Mouse (Mus musculus) spleen, postnatal 4 days (tissue): ENCODE measurements around the gene Lrrc63.

Experiments
- DNase-seq, 2 experiments: peaks; one replicate each; pipeline ENCODE4 v3.0.0; 2022; ENCODE audit warnings: low spot score in 2 of 2

Gene Lrrc63

GRCm38 (mm10) chr14:75138503-75138902, 7.8 kb upstream of the Lrrc63 start:
- DNase-seq: peak; percentile 79

GRCm38 (mm10) chr14:75136119-75136966, 5.7 kb upstream of the Lrrc63 start:
- no peak for DNase-seq

GRCm38 (mm10) chr14:75131324-75131935, 749 bp upstream of the Lrrc63 start:
- no peak for DNase-seq

GRCm38 (mm10) chr14:75121658-75122057, 9.0 kb downstream of the Lrrc63 start:
- peak in 1 of 2 experiments; percentile 47 for DNase-seq

- no peak for DNase-seq
Measured at GRCm38 (mm10) chr14:75102956-75103355, 27.7 kb downstream of the Lrrc63 start.

- no peak for DNase-seq
Measured at GRCm38 (mm10) chr14:75077946-75078345, 52.7 kb downstream of the Lrrc63 start.

- DNase-seq: no peak
Measured at GRCm38 (mm10) chr14:75075299-75076180, 55.1 kb downstream of the Lrrc63 start.

- peak in 1 of 2 experiments; percentile 59 for DNase-seq
Measured at GRCm38 (mm10) chr14:75071091-75071490, 59.6 kb downstream of the Lrrc63 start.

- DNase-seq: peak; percentile 52 to 62
Measured at GRCm38 (mm10) chr14:75069356-75069979, 61.2 kb downstream of the Lrrc63 start.

GRCm38 (mm10) chr14:75068430-75069112, 62.1 kb downstream of the Lrrc63 start:
- peak; percentile 23 to 67 for DNase-seq

- DNase-seq: no peak
Measured at GRCm38 (mm10) chr14:75065211-75065610, 65.5 kb downstream of the Lrrc63 start.

GRCm38 (mm10) chr14:75064520-75064919, 66.2 kb downstream of the Lrrc63 start:
- peak; percentile 62 to 71 for DNase-seq

- no peak for DNase-seq
Measured at GRCm38 (mm10) chr14:75063936-75064335, 66.7 kb downstream of the Lrrc63 start.

GRCm38 (mm10) chr14:75060562-75060961, 70.1 kb downstream of the Lrrc63 start:
- peak in 1 of 2 experiments; percentile 22 for DNase-seq

GRCm38 (mm10) chr14:75056861-75057431, 73.7 kb downstream of the Lrrc63 start:
- peak; percentile 29 to 68 for DNase-seq

- no peak for DNase-seq
Measured at GRCm38 (mm10) chr14:75054455-75055343, 76.0 kb downstream of the Lrrc63 start.

- DNase-seq: no peak
Measured at GRCm38 (mm10) chr14:75052451-75052850, 78.2 kb downstream of the Lrrc63 start.

GRCm38 (mm10) chr14:75045184-75045583, 85.5 kb downstream of the Lrrc63 start:
- DNase-seq: no peak

GRCm38 (mm10) chr14:75035431-75035830, 95.2 kb downstream of the Lrrc63 start:
- no peak for DNase-seq
